Mouse (Mus musculus) lung, embryonic 16.5 days (tissue): Measurements from ENCODE around the gene Slc6a5. TPM values are rescaled to one million over a fixed set of nuclear protein-coding genes. Genes with fewer than 3 reads are reported as not detected.

ENCODE experiments used
- ATAC-seq: fragments of 200-750 bp; cut with Nextera tagmentation; 2 replicates; pipeline ENCODE4 v1.8.0; 2017; ENCODE audit warnings: low read depth, mild to moderate bottlenecking, moderate library complexity
- H3K27ac ChIP-seq: fragments of 300-500 bp; sonication (generic); 2 replicates; pipeline ENCODE4 v1.5.1; 2014; ENCODE audit warnings: mild to moderate bottlenecking, control low read depth, low read length
- H3K27me3 ChIP-seq: fragments of 300-500 bp; sonication (generic); 2 replicates; pipeline ENCODE4 v1.6.1; 2014; ENCODE audit warnings: low read depth, low read length, mixed read lengths; ENCODE audit not compliant: control insufficient read depth, insufficient read depth
- H3K36me3 ChIP-seq: fragments of 300-500 bp; sonication (generic); 2 replicates; pipeline ENCODE4 v1.6.1; 2014; ENCODE audit warnings: low read length; ENCODE audit not compliant: control insufficient read depth, insufficient read depth
- H3K4me1 ChIP-seq: fragments of 300-500 bp; sonication (generic); replicated peaks from 2 replicates; pipeline ENCODE4 v1.6.1; 2014; ENCODE audit warnings: low read length, mixed read lengths; ENCODE audit not compliant: control insufficient read depth, insufficient read depth
- H3K4me2 ChIP-seq: fragments of 300-500 bp; sonication (generic); 2 replicates; pipeline ENCODE4 v1.6.1; 2014; ENCODE audit warnings: low read depth, low read length, control low read depth
- H3K4me3 ChIP-seq: fragments of 300-500 bp; sonication (generic); 2 replicates; pipeline ENCODE4 v1.5.1; 2014; ENCODE audit warnings: mild to moderate bottlenecking, low read length, control low read depth
- H3K9ac ChIP-seq: fragments of 300-500 bp; sonication (generic); 2 replicates; pipeline ENCODE4 v1.6.1; 2014; ENCODE audit warnings: low read length, control low read depth
- H3K9me3 ChIP-seq: fragments of 300-500 bp; sonication (generic); 2 replicates; pipeline ENCODE4 v1.6.1; 2016; ENCODE audit warnings: low read length; ENCODE audit not compliant: control insufficient read depth
- WGBS: fragments of 180-500 bp; shearing (Covaris S2); extraction: QIAGEN DNeasy Blood & Tissue Kit; methylation state at CpG from one replicate; pipeline ENCODE4 v1.1.7; 2014; 5-methylcytosine and 5-hydroxymethylcytosine counted together
- polyA plus RNA-seq: library from polyadenylated mRNA; unstranded; fragments of >200 nt; fragmentation: Nextera tagmentation; extraction: Ambion mirVana; gene quantifications from 2 replicates; pipeline ENCODE4 v1.2.1, GENCODE M21; 2015

The Slc6a5 gene
- polyA plus RNA-seq, 1 experiment from 2014 or later = not detected

DNA sequence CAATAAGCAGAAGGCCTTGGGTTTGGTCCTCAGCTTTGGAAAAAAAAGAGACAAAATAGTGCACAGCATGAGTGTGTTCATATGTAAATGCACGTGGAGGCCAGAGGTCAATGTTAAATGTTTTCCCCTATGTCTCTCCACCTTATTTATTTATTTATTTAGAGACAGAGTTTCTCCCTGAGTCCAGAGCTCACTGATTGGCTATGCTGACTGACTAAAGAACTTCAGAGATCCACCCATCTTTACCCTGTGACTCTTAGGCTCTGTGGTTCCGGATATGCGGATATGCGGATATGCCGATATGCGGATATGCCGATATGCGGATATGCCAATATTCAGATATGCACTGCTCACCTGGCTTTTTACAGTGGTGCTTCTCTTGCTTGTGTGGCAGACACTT lies 76.0 kb downstream of the Slc6a5 start:
- Histone ChIP-seq H3K4me1 (0 out of 2 replicates have a peak, but pooled peaks cover 2% of the 10 kb centered on the region), H3K9me3 (no peaks in the 10 kb centered on the region), H3K9ac (no peak overlapping the region), H3K4me3 (no peak overlapping the region), H3K4me2 (no peak overlapping the region), H3K36me3 (no peaks in the 10 kb centered on the region), H3K27ac (no peak overlapping the region), H3K27me3 (peaks cover 4% of the 10 kb centered on the region; the same call in 1 of the 2 replicates)
- no peak for ATAC-seq
- 82% methylated on average over 8 of the region's 8 CpGs for WGBS

DNA sequence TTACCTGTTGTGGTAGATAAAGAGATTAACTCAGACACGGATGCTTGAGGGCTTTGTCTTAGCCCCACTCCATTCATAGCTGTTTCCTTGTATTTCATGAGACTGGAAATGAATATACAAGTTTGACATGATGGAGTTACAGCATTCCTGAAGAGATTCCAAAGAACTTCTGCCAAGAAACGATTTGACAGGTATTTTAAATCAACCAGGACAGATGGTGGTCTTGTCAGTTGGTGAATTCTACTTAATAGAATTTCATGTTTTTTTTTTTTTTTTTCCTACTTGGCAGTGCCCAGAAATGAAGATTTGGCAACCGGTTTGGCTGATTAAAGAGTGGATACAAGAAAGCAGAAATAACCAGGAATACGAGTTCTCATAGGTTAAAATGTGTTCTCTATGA lies 89.4 kb downstream of the Slc6a5 start:
- 67% methylated on average over 4 of the region's 4 CpGs for WGBS
- H3K27me3 ChIP-seq = no peaks in the 10 kb centered on the region
- no peak overlapping the region for H3K4me2 ChIP-seq
- no peak for ATAC-seq
- no peak overlapping the region for H3K9ac ChIP-seq
- H3K4me3 ChIP-seq = no peak overlapping the region
- H3K27ac ChIP-seq = no peak overlapping the region
- H3K36me3 ChIP-seq = no peaks in the 10 kb centered on the region
- H3K9me3 ChIP-seq = no peaks in the 10 kb centered on the region
- H3K4me1 ChIP-seq = no peaks in the 10 kb centered on the region

DNA sequence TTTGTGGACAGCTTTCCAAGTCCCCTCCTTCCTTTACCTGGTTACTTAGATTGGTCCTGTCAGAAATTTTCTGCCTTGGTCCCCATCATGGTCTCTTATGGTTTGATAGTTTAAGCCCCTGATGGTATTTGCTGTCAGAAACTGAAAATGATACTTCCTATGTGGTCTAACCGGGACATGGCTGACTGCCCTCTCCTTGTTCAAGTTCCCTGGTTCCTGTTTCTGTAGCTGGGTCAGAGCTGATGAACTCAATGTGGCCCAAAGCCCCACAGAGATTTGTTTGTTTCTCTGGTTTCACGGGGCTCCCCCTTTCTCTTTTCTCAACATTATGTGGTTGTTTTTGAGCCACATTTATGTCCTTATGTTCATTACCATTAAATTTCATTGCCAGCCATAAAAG lies 95.3 kb downstream of the Slc6a5 start:
- Histone ChIP-seq H3K27me3 (no peaks in the 10 kb centered on the region), H3K9me3 (no peaks in the 10 kb centered on the region), H3K36me3 (no peaks in the 10 kb centered on the region), H3K4me1 (no peaks in the 10 kb centered on the region), H3K9ac (no peak overlapping the region), H3K4me3 (no peak overlapping the region), H3K27ac (no peak overlapping the region), H3K4me2 (no peak overlapping the region)
- WGBS = 68% methylated on average over 2 of the region's 2 CpGs
- no peak for ATAC-seq

Other genes with a start within 250 kb of the Slc6a5 start
- gene Htatip2, start 151.0 kb upstream of the Slc6a5 start, polyA plus RNA-seq = 16.5 and 18.4 TPM in 2 replicates
- gene Prmt3, start 131.8 kb upstream of the Slc6a5 start, polyA plus RNA-seq = 40.5 and 43.8 TPM in 2 replicates
- 3.8 and 4.3 TPM in 2 replicates for gene Nell1, start 64.7 kb downstream of the Slc6a5 start, polyA plus RNA-seq